Mouse (Mus musculus): ENCODE measurements at regions not wholly inside any gene's neighbourhood (a gene's known extent, or its start where the extent isn't known, plus 50 kb on each side); places are given as distances from the start of the nearest gene placed in this dataset.
A peak's percentile ranks its signal among the peaks of the same experiment; 100 is the strongest.

DNA sequence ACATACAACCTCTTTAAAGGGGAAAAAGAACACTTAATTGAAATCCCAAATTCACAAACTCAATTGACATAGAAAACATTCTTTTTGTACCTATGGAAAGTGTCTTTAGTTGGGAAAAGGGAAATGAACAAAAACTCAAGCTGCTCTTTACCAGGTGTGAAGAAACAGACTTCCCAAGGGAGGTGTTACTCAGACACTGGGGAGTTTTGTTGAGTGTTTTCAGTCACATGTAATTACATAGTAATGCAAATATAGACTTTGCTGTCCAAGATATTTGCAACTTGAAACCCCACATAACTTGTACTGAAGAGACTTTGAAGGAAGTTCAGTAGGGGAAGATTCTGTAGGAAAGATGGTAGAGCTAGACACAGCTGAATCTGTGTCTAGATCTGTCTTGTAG is 547.7 kb upstream of the Zfp960 start:
- ATAC-seq (ENCODE audit: low FRiP score) (no peak), DNase-seq (ENCODE audit: low spot score) (no peak)
- Histone ChIP-seq H3K4me3 (replicated peaks; ENCODE audit: low read length) (no peak overlapping the region), H3K9ac (no peak overlapping the region), H3K27me3 (ENCODE audit: control insufficient read depth, insufficient read depth, low read length) (no peaks in the 10 kb centered on the region), H3K4me1 (replicated peaks; ENCODE audit: control insufficient read depth, insufficient read depth, low read length) (no peaks in the 10 kb centered on the region), H3K27ac (no peak overlapping the region), H3K36me3 (replicated peaks; ENCODE audit: control insufficient read depth, insufficient read depth) (no peaks in the 10 kb centered on the region), H3K9me3 (ENCODE audit: control insufficient read depth, low read length) (no peaks in the 10 kb centered on the region), H3K4me2 (replicated peaks) (no peak overlapping the region)

DNA sequence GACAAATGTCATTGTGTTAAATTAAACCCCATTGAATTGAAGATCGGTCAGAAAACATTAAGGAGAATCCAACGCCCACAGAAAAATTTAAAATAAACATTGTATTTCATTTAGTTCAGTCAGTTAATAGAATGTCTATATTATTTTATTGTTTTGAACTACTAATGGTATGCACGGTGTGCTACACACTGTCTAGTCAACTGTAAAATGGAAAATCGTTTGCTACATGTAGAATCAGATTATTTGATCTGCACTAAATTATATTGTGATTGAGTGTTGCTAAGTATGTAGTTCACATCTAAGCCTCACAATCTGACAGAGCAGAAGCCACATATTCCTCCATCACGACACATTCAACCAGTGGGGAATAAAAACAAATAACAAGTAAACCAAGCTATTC is 570.0 kb upstream of the Zfp960 start:
- H3K4me2 ChIP-seq (replicated peaks) = no peak overlapping the region
- ATAC-seq (ENCODE audit: low FRiP score) = no peak; the same call in 1 of the 2 replicates
- no peaks in the 10 kb centered on the region for H3K4me1 ChIP-seq (replicated peaks; ENCODE audit: control insufficient read depth, insufficient read depth, low read length)
- 55% methylated on average over 5 of the region's 5 CpGs for WGBS
- no peak for DNase-seq (ENCODE audit: low spot score)
- no peak overlapping the region for H3K9ac ChIP-seq
- H3K36me3 ChIP-seq (replicated peaks; ENCODE audit: control insufficient read depth, insufficient read depth) = no peaks in the 10 kb centered on the region
- H3K9me3 ChIP-seq (ENCODE audit: control insufficient read depth, low read length) = no peaks in the 10 kb centered on the region
- H3K27me3 ChIP-seq (ENCODE audit: control insufficient read depth, insufficient read depth, low read length) = no peaks in the 10 kb centered on the region
- H3K4me3 ChIP-seq (replicated peaks; ENCODE audit: low read length) = no peak overlapping the region
- no peak overlapping the region for H3K27ac ChIP-seq

DNA sequence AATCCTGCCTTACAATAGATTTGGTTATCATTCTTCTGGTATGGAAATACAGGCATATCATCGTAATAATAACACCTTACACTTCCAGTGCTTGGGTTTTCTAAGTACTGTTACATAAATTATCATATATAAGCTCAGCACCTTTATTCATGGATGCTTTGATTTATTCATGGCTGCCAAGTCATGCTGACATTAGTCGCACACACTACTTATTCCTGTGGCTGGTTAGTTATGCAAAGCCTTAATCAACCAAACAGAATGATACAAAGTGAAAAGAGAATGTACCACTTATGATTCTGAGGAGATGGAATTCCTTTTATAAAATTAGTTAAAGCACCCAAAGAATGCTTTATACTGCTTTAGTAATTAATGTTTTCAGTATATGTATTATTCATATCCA is 570.4 kb upstream of the Zfp960 start:
- Histone ChIP-seq H3K27ac (no peak overlapping the region), H3K36me3 (replicated peaks; ENCODE audit: control insufficient read depth, insufficient read depth) (no peaks in the 10 kb centered on the region), H3K9ac (no peak overlapping the region), H3K4me2 (replicated peaks) (no peak overlapping the region), H3K9me3 (ENCODE audit: control insufficient read depth, low read length) (no peaks in the 10 kb centered on the region), H3K4me3 (replicated peaks; ENCODE audit: low read length) (no peak overlapping the region), H3K27me3 (ENCODE audit: control insufficient read depth, insufficient read depth, low read length) (no peaks in the 10 kb centered on the region), H3K4me1 (replicated peaks; ENCODE audit: control insufficient read depth, insufficient read depth, low read length) (no peaks in the 10 kb centered on the region)
- peak; percentile 30 for DNase-seq (ENCODE audit: low spot score)
- no peak for ATAC-seq (ENCODE audit: low FRiP score)
- 39% methylated on average over 2 of the region's 2 CpGs for WGBS

GRCm38 (mm10) chr17:16492551-16492950 is 571.4 kb upstream of the Zfp960 start:
- Histone ChIP-seq H3K4me1 (replicated peaks; ENCODE audit: control insufficient read depth, insufficient read depth, low read length) (no peaks in the 10 kb centered on the region), H3K4me3 (replicated peaks; ENCODE audit: low read length) (no peak overlapping the region), H3K9me3 (ENCODE audit: control insufficient read depth, low read length) (no peaks in the 10 kb centered on the region), H3K36me3 (replicated peaks; ENCODE audit: control insufficient read depth, insufficient read depth) (no peaks in the 10 kb centered on the region), H3K4me2 (replicated peaks) (no peak overlapping the region), H3K27ac (no peak overlapping the region), H3K27me3 (ENCODE audit: control insufficient read depth, insufficient read depth, low read length) (no peaks in the 10 kb centered on the region), H3K9ac (no peak overlapping the region)
- ATAC-seq (ENCODE audit: low FRiP score) (no peak), DNase-seq (ENCODE audit: low spot score) (no peak)
- 91% methylated on average over 4 of the region's 4 CpGs for WGBS

DNA sequence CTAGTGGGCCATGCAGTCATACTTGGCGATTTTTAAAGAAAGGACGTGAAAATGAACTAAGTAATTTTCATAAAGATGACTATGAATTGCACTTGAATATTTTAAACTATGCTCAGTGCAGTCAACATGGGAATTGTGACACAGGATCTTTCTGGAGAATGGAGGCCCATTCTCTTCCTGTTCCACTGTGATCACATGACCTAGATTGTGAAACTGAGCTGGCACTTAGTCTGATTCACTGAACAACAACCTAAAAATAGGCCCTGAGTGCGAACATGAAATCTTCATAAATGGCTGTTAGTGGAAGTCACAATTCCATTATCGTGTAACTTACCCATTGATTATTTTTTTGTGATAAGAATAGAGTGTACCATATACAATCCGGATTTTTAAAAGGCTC is 577.6 kb upstream of the Zfp960 start:
- Histone ChIP-seq H3K4me1 (replicated peaks; ENCODE audit: control insufficient read depth, insufficient read depth, low read length) (no peaks in the 10 kb centered on the region), H3K27ac (no peak overlapping the region), H3K9me3 (ENCODE audit: control insufficient read depth, low read length) (no peaks in the 10 kb centered on the region), H3K36me3 (replicated peaks; ENCODE audit: control insufficient read depth, insufficient read depth) (no peaks in the 10 kb centered on the region), H3K27me3 (ENCODE audit: control insufficient read depth, insufficient read depth, low read length) (no peaks in the 10 kb centered on the region), H3K4me3 (replicated peaks; ENCODE audit: low read length) (no peak overlapping the region), H3K4me2 (replicated peaks) (no peak overlapping the region), H3K9ac (no peak overlapping the region)
- ATAC-seq (ENCODE audit: low FRiP score) (no peak), DNase-seq (ENCODE audit: low spot score) (no peak)
- WGBS = 93% methylated on average over 5 of the region's 5 CpGs

GRCm38 (mm10) chr17:16483976-16484375 is 579.9 kb upstream of the Zfp960 start:
- no peaks in the 10 kb centered on the region for H3K27me3 ChIP-seq (ENCODE audit: control insufficient read depth, insufficient read depth, low read length)
- H3K4me3 ChIP-seq (replicated peaks; ENCODE audit: low read length) = no peak overlapping the region
- H3K4me2 ChIP-seq (replicated peaks) = no peak overlapping the region
- DNase-seq (ENCODE audit: low spot score) (no peak), ATAC-seq (ENCODE audit: low FRiP score) (no peak)
- 78% methylated on average over 2 of the region's 2 CpGs for WGBS
- no peaks in the 10 kb centered on the region for H3K4me1 ChIP-seq (replicated peaks; ENCODE audit: control insufficient read depth, insufficient read depth, low read length)
- no peaks in the 10 kb centered on the region for H3K36me3 ChIP-seq (replicated peaks; ENCODE audit: control insufficient read depth, insufficient read depth)
- no peak overlapping the region for H3K9ac ChIP-seq
- no peak overlapping the region for H3K27ac ChIP-seq
- no peaks in the 10 kb centered on the region for H3K9me3 ChIP-seq (ENCODE audit: control insufficient read depth, low read length)

- Histone ChIP-seq H3K27ac (no peak overlapping the region), H3K27me3 (ENCODE audit: control insufficient read depth, insufficient read depth, low read length) (no peaks in the 10 kb centered on the region), H3K9ac (no peak overlapping the region), H3K9me3 (ENCODE audit: control insufficient read depth, low read length) (no peaks in the 10 kb centered on the region), H3K4me2 (replicated peaks) (no peak overlapping the region), H3K4me1 (replicated peaks; ENCODE audit: control insufficient read depth, insufficient read depth, low read length) (no peaks in the 10 kb centered on the region), H3K4me3 (replicated peaks; ENCODE audit: low read length) (no peak overlapping the region), H3K36me3 (replicated peaks; ENCODE audit: control insufficient read depth, insufficient read depth) (no peaks in the 10 kb centered on the region)
- ATAC-seq (ENCODE audit: low FRiP score) = no peak
- 93% methylated on average over 3 of the region's 3 CpGs for WGBS
- DNase-seq (ENCODE audit: low spot score) = no peak
Measured at GRCm38 (mm10) chr17:16481722-16482121, 582.2 kb upstream of the Zfp960 start.

GRCm38 (mm10) chr17:16480579-16480978 is 583.3 kb upstream of the Zfp960 start:
- DNase-seq (ENCODE audit: low spot score) (no peak), ATAC-seq (ENCODE audit: low FRiP score) (no peak)
- Histone ChIP-seq H3K27ac (no peak overlapping the region), H3K36me3 (replicated peaks; ENCODE audit: control insufficient read depth, insufficient read depth) (no peaks in the 10 kb centered on the region), H3K4me1 (replicated peaks; ENCODE audit: control insufficient read depth, insufficient read depth, low read length) (no peaks in the 10 kb centered on the region), H3K9me3 (ENCODE audit: control insufficient read depth, low read length) (no peaks in the 10 kb centered on the region), H3K9ac (no peak overlapping the region), H3K4me3 (replicated peaks; ENCODE audit: low read length) (no peak overlapping the region), H3K4me2 (replicated peaks) (no peak overlapping the region), H3K27me3 (ENCODE audit: control insufficient read depth, insufficient read depth, low read length) (no peaks in the 10 kb centered on the region)
- 70% methylated on average over 1 of the region's 1 CpGs for WGBS

- Histone ChIP-seq H3K36me3 (replicated peaks; ENCODE audit: control insufficient read depth, insufficient read depth) (no peaks in the 10 kb centered on the region), H3K9ac (no peak overlapping the region), H3K9me3 (ENCODE audit: control insufficient read depth, low read length) (no peaks in the 10 kb centered on the region), H3K27me3 (ENCODE audit: control insufficient read depth, insufficient read depth, low read length) (no peaks in the 10 kb centered on the region), H3K4me3 (replicated peaks; ENCODE audit: low read length) (no peak overlapping the region), H3K4me1 (replicated peaks; ENCODE audit: control insufficient read depth, insufficient read depth, low read length) (no peaks in the 10 kb centered on the region), H3K27ac (no peak overlapping the region), H3K4me2 (replicated peaks) (no peak overlapping the region)
- DNase-seq (ENCODE audit: low spot score) = no peak
- no peak for ATAC-seq (ENCODE audit: low FRiP score)
Measured at GRCm38 (mm10) chr17:16461208-16461607, 602.7 kb upstream of the Zfp960 start.

- H3K36me3 ChIP-seq (replicated peaks; ENCODE audit: control insufficient read depth, insufficient read depth) = no peaks in the 10 kb centered on the region
- H3K27ac ChIP-seq = no peak overlapping the region
- H3K27me3 ChIP-seq (ENCODE audit: control insufficient read depth, insufficient read depth, low read length) = no peaks in the 10 kb centered on the region
- ATAC-seq (ENCODE audit: low FRiP score) = no peak
- H3K4me1 ChIP-seq (replicated peaks; ENCODE audit: control insufficient read depth, insufficient read depth, low read length) = no peaks in the 10 kb centered on the region
- DNase-seq (ENCODE audit: low spot score) = no peak
- H3K4me3 ChIP-seq (replicated peaks; ENCODE audit: low read length) = no peak overlapping the region
- WGBS = 55% methylated on average over 3 of the region's 3 CpGs
- H3K9ac ChIP-seq = no peak overlapping the region
- no peak overlapping the region for H3K4me2 ChIP-seq (replicated peaks)
- no peaks in the 10 kb centered on the region for H3K9me3 ChIP-seq (ENCODE audit: control insufficient read depth, low read length)
Measured at GRCm38 (mm10) chr17:16453098-16453497, 610.8 kb upstream of the Zfp960 start.

Measured in hindbrain, embryonic 14.5 days (tissue).